Mouse (Mus musculus): ENCODE results near the gene Ankrd40. TPM values are rescaled to one million over a fixed set of nuclear protein-coding genes. Genes with fewer than 3 reads are reported as not detected.

Ankrd40 gene
- total RNA-seq, 2 experiments from 2014 or later = 52.1 to 58.1 TPM

Other genes with a start within 250 kb of the Ankrd40 start
- 10 to 100 TPM; 27.3 to 28.3 TPM for gene Tob1, start 116.5 kb upstream of the Ankrd40 start, total RNA-seq (2021)
- 1 to 10 TPM; 1.0 to 1.8 TPM for gene Wfikkn2, start 82.0 kb upstream of the Ankrd40 start, total RNA-seq (2021)
- gene Gm21885, start 46.1 kb upstream of the Ankrd40 start, total RNA-seq (2021) = not detected
- 100 to 1,000 TPM; 147 to 151 TPM for gene Luc7l3, start 6.0 kb upstream of the Ankrd40 start, total RNA-seq (2021)
- 1 to 10 TPM in 1 of 2 experiments, under 1 TPM in 1; 0.70 to 1.4 TPM for gene Abcc3, start 65.0 kb downstream of the Ankrd40 start, total RNA-seq (2021)
- gene Cacna1g, start 146.2 kb downstream of the Ankrd40 start, total RNA-seq (2021) = 100 to 1,000 TPM; 180 to 184 TPM
- 1 to 10 TPM; 2.0 to 2.4 TPM for gene Spata20, start 158.2 kb downstream of the Ankrd40 start, total RNA-seq (2021)
- gene Epn3, start 172.0 kb downstream of the Ankrd40 start, total RNA-seq (2021) = 1 to 10 TPM; 1.3 to 1.5 TPM
- 1 to 10 TPM in 1 of 2 experiments, under 1 TPM in 1; 0.82 to 2.2 TPM for gene Mycbpap, start 193.7 kb downstream of the Ankrd40 start, total RNA-seq (2021)
- 10 to 100 TPM; 17.3 to 19.5 TPM for gene Rsad1, start 221.3 kb downstream of the Ankrd40 start, total RNA-seq (2021)
- under 1 TPM in 1 of 2 experiments, not detected in 1; 0.22 TPM for gene Chad, start 237.0 kb downstream of the Ankrd40 start, total RNA-seq (2021)